Mouse (Mus musculus): Measurements from ENCODE around the gene Ica1. TPM values are rescaled to one million over a fixed set of nuclear protein-coding genes. Genes with fewer than 3 reads are reported as not detected.

The Ica1 gene
- polyA plus RNA-seq, 1 experiment from 2014 or later, result 11.0 TPM

GRCm38 (mm10) chr6:8780618-8781017, 2.3 kb upstream of the Ica1 start:
- H3K36me3 ChIP-seq (ENCODE audit: control insufficient read depth, insufficient read depth), result no peaks in the 10 kb centered on the region
- ATAC-seq, result no peak
- H3K4me2 ChIP-seq (replicated peaks; ENCODE audit: low read depth), result no peak overlapping the region
- no peaks in the 10 kb centered on the region for H3K9me3 ChIP-seq (ENCODE audit: control insufficient read depth)
- no peak overlapping the region for H3K9ac ChIP-seq (ENCODE audit: low read depth, low read length)
- H3K27ac ChIP-seq (ENCODE audit: low read depth, low read length), result no peak overlapping the region
- no peaks in the 10 kb centered on the region for H3K4me1 ChIP-seq (replicated peaks; ENCODE audit: control insufficient read depth, insufficient read depth, low read length)
- TF ChIP-seq CTCF (IDR thresholded peaks at IDR 0.05; ENCODE audit: low read depth), result no peak
- no peak overlapping the region for H3K4me3 ChIP-seq (ENCODE audit: low read depth, low read length)
- H3K27me3 ChIP-seq (replicated peaks; ENCODE audit: control insufficient read depth, insufficient read depth, low read length), result no peaks in the 10 kb centered on the region; the same call in 1 of the 2 replicates

GRCm38 (mm10) chr6:8777411-8778295, 635 bp downstream of the Ica1 start:
- peak; percentile 91 for ATAC-seq
- Histone ChIP-seq H3K9ac (ENCODE audit: low read depth, low read length) (peak overlapping the region; percentile 35; the same call in 1 of the 2 replicates), H3K4me1 (replicated peaks; ENCODE audit: control insufficient read depth, insufficient read depth, low read length) (no peaks in the 10 kb centered on the region), H3K9me3 (ENCODE audit: control insufficient read depth) (no peaks in the 10 kb centered on the region), H3K36me3 (ENCODE audit: control insufficient read depth, insufficient read depth) (no peaks in the 10 kb centered on the region), H3K27ac (ENCODE audit: low read depth, low read length) (peak overlapping the region; percentile 3; the same call in 1 of the 2 replicates), H3K4me3 (ENCODE audit: low read depth, low read length) (peak overlapping the region; percentile 51), H3K27me3 (replicated peaks; ENCODE audit: control insufficient read depth, insufficient read depth, low read length) (no peaks in the 10 kb centered on the region; the same call in 1 of the 2 replicates), H3K4me2 (replicated peaks; ENCODE audit: low read depth) (peak overlapping the region; percentile 83)
- 2% methylated on average over 61 of the region's 69 CpGs for WGBS
- no peak for TF ChIP-seq CTCF (IDR thresholded peaks at IDR 0.05; ENCODE audit: low read depth)

- H3K27me3 ChIP-seq (replicated peaks; ENCODE audit: control insufficient read depth, insufficient read depth, low read length), result no peaks in the 10 kb centered on the region
- 77% methylated on average over 7 of the region's 7 CpGs for WGBS
- H3K27ac ChIP-seq (ENCODE audit: low read depth, low read length), result no peak overlapping the region
- no peak overlapping the region for H3K4me3 ChIP-seq (ENCODE audit: low read depth, low read length)
- no peak for TF ChIP-seq CTCF (IDR thresholded peaks at IDR 0.05; ENCODE audit: low read depth)
- no peak overlapping the region for H3K4me2 ChIP-seq (replicated peaks; ENCODE audit: low read depth)
- no peaks in the 10 kb centered on the region for H3K36me3 ChIP-seq (ENCODE audit: control insufficient read depth, insufficient read depth)
- no peak overlapping the region for H3K9ac ChIP-seq (ENCODE audit: low read depth, low read length)
- H3K4me1 ChIP-seq (replicated peaks; ENCODE audit: control insufficient read depth, insufficient read depth, low read length), result no peaks in the 10 kb centered on the region; the same call in 1 of the 2 replicates
- no peaks in the 10 kb centered on the region for H3K9me3 ChIP-seq (ENCODE audit: control insufficient read depth)
- ATAC-seq, result no peak
These were observed 6.7 kb downstream of the Ica1 start for GRCm38 (mm10) chr6:8771539-8771938.

- TF ChIP-seq CTCF (IDR thresholded peaks at IDR 0.05; ENCODE audit: low read depth), result no peak
- H3K4me1 ChIP-seq (replicated peaks; ENCODE audit: control insufficient read depth, insufficient read depth, low read length), result no peaks in the 10 kb centered on the region; the same call in 1 of the 2 replicates
- H3K36me3 ChIP-seq (ENCODE audit: control insufficient read depth, insufficient read depth), result no peaks in the 10 kb centered on the region
- H3K27me3 ChIP-seq (replicated peaks; ENCODE audit: control insufficient read depth, insufficient read depth, low read length), result no peaks in the 10 kb centered on the region
- no peak overlapping the region for H3K4me2 ChIP-seq (replicated peaks; ENCODE audit: low read depth)
- WGBS, result 65% methylated on average over 10 of the region's 10 CpGs
- H3K27ac ChIP-seq (ENCODE audit: low read depth, low read length), result peak overlapping the region; percentile 50
- no peaks in the 10 kb centered on the region for H3K9me3 ChIP-seq (ENCODE audit: control insufficient read depth)
- peak; percentile 59; the same call in 1 of the 2 replicates for ATAC-seq
- no peak overlapping the region for H3K9ac ChIP-seq (ENCODE audit: low read depth, low read length)
- no peak overlapping the region for H3K4me3 ChIP-seq (ENCODE audit: low read depth, low read length)
These were observed 7.9 kb downstream of the Ica1 start for GRCm38 (mm10) chr6:8770341-8770740.

- Histone ChIP-seq H3K27ac (ENCODE audit: low read depth, low read length) (peak overlapping the region; percentile 50; the same call in 1 of the 2 replicates), H3K4me1 (replicated peaks; ENCODE audit: control insufficient read depth, insufficient read depth, low read length) (no peaks in the 10 kb centered on the region; the same call in 1 of the 2 replicates), H3K4me3 (ENCODE audit: low read depth, low read length) (no peak overlapping the region), H3K4me2 (replicated peaks; ENCODE audit: low read depth) (no peak overlapping the region), H3K27me3 (replicated peaks; ENCODE audit: control insufficient read depth, insufficient read depth, low read length) (no peaks in the 10 kb centered on the region), H3K36me3 (ENCODE audit: control insufficient read depth, insufficient read depth) (no peaks in the 10 kb centered on the region), H3K9me3 (ENCODE audit: control insufficient read depth) (no peaks in the 10 kb centered on the region), H3K9ac (ENCODE audit: low read depth, low read length) (no peak overlapping the region)
- no peak for TF ChIP-seq CTCF (IDR thresholded peaks at IDR 0.05; ENCODE audit: low read depth)
- WGBS, result 38% methylated on average over 6 of the region's 6 CpGs
- ATAC-seq, result no peak
These were observed 8.5 kb downstream of the Ica1 start for GRCm38 (mm10) chr6:8769803-8770202.

GRCm38 (mm10) chr6:8766652-8767051, 11.6 kb downstream of the Ica1 start:
- no peak for TF ChIP-seq CTCF (IDR thresholded peaks at IDR 0.05; ENCODE audit: low read depth)
- Histone ChIP-seq H3K9ac (ENCODE audit: low read depth, low read length) (no peak overlapping the region), H3K27ac (ENCODE audit: low read depth, low read length) (no peak overlapping the region), H3K4me2 (replicated peaks; ENCODE audit: low read depth) (no peak overlapping the region), H3K9me3 (ENCODE audit: control insufficient read depth) (no peaks in the 10 kb centered on the region), H3K27me3 (replicated peaks; ENCODE audit: control insufficient read depth, insufficient read depth, low read length) (no peaks in the 10 kb centered on the region), H3K4me1 (replicated peaks; ENCODE audit: control insufficient read depth, insufficient read depth, low read length) (no peaks in the 10 kb centered on the region; the same call in 1 of the 2 replicates), H3K36me3 (ENCODE audit: control insufficient read depth, insufficient read depth) (no peaks in the 10 kb centered on the region), H3K4me3 (ENCODE audit: low read depth, low read length) (no peak overlapping the region)
- 87% methylated on average over 5 of the region's 5 CpGs for WGBS
- no peak for ATAC-seq

Measured in intestine, postnatal 0 days (tissue).